Mouse (Mus musculus) Patski (cell line): ENCODE measurements at regions not wholly inside any gene's neighbourhood (a gene's known extent, or its start where the extent isn't known, plus 50 kb on each side); places are given as distances from the start of the nearest gene placed in this dataset.

Experiments used
- ATAC-seq: fragments of 100-300 bp; one replicate; pipeline ENCODE4 v1.8.0; 2021
- CTCF ChIA-PET: fragments of 350-600 bp; sonication (Branson Sonifier 250); formaldehyde crosslinking; loops from one replicate; lab custom pipeline; 2022; ENCODE audit warnings: inconsistent platforms; lab: Charles Lee
- POLR2A ChIA-PET: fragments of 350-600 bp; sonication (Branson Sonifier 250); formaldehyde crosslinking; loops from one replicate; lab custom pipeline; 2022; ENCODE audit warnings: antibody characterized with exemption, inconsistent platforms; lab: Charles Lee
- DNase-seq: peaks from one replicate; pipeline ENCODE4 v3.0.0-alpha.2; 2011; ENCODE audit warnings: low read depth, low spot score
- H3K27me3 ChIP-seq: fragments of 371-371 bp; one replicate; pipeline ENCODE4 v1.5.1; 2021
- CTCF ChIP-seq: fragments of 100-300 bp; IDR thresholded peaks from one replicate; pipeline ENCODE4 v1.5.1; 2021
- in situ Hi-C: fragments of 300-500 bp; cut with MboI; formaldehyde crosslinking; loops from 3 replicates; pipeline ENCODE4 v1.11.1; 2018; ENCODE audit warnings: low pct_unique_long_range_greater_than_20kb, mixed read lengths

DNA sequence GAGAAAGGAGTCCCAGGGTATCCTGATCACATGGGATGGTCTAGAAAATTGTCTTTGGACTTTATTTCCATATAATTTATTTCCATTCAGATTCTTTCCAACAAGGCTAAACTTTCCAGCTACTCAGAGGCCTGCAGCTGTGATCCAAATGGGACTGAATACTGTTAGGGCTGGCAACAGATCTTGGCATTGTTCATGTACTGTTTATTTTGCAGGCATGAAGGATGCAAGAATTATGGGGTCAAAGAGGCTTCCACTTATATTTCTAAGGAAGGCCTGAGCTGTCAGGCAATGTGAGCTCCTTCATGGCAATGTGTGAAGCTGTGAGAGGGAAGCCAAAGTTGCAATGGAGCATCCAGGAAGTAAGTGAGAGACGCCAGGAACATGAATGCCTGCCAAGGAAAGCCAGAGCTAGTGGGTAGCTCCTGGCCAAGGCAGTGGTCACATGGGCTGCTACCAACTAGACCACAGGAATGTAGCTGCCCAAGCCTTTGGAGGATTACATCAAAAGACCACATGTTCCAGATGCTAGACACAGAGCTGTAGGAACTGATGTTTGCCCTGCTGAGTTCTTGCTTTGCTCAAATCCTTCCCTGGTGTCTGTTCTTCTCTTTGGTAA, 261.8 kb upstream of the Sox11 start:
- DNase-seq, result peak; percentile 77
- CTCF ChIA-PET, result no interaction called here
- no peak for TF ChIP-seq CTCF
- POLR2A ChIA-PET, result no interaction called here
- no peaks in the 10 kb centered on the region for H3K27me3 ChIP-seq
- in situ Hi-C loops, result loop anchor here (5.0 to 10.0 kb wide), 2 partner anchors 243 to 831 kb away; no protein-coding TSS in a partner anchor
- ATAC-seq, result peak; percentile 99

GRCm38 (mm10) chr12:27599149-27599548, 256.8 kb upstream of the Sox11 start:
- POLR2A ChIA-PET, result no interaction called here
- peak; percentile 85 for TF ChIP-seq CTCF
- no peak for DNase-seq
- in situ Hi-C loops, result loop anchor here (5.0 to 10.0 kb wide), 2 partner anchors 257 to 1064 kb away; partner anchors contain the start of gene Sox11
- CTCF ChIA-PET, result no interaction called here
- no peak for ATAC-seq
- no peaks in the 10 kb centered on the region for H3K27me3 ChIP-seq

DNA sequence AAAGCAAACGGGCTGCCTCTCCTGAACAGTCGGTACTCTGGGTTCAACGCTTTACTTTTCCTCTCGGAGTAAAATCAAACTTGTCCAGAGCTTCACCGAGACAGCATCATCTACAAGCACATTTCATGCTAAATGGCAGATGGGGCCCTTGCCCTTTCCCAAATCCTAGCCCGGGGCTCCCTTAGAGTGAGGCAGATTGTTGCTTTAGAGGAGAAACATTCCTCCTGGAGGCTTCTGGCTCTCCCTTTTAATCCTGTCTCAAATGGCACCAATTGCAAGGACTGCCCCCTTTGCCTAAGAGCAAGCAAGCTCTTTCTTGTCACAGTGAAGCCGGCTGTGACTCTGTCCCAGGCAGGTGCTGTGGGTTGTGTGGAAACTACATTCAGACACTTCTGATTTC, 255.5 kb upstream of the Sox11 start:
- no peak for DNase-seq
- POLR2A ChIA-PET, result no interaction called here
- in situ Hi-C loops, result loop anchor here (5.0 to 10.0 kb wide), 2 partner anchors 256 to 1063 kb away; partner anchors contain the start of gene Sox11
- CTCF ChIA-PET, result no interaction called here
- H3K27me3 ChIP-seq, result no peaks in the 10 kb centered on the region
- TF ChIP-seq CTCF, result no peak
- no peak for ATAC-seq

DNA sequence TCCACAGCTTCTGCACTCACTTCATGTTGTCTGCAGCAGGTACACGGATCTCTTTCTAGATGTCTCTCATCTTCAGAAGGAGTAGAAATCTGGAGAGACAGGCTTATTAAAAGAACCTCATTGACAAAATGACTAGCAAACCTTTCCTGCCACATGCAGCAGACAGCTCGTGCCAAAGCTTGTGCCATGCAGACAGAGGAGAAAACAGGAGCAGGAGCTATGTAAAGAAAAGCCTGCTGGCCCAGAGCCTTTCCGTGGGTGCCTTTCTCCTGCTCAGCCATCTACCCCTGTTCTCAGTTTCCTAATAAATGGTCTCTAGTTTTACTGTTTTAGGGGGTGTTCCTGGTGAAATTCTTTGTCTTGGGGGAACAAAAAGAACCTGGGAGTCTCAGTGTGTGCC, 254.9 kb upstream of the Sox11 start:
- no peaks in the 10 kb centered on the region for H3K27me3 ChIP-seq
- ATAC-seq (no peak), DNase-seq (no peak)
- ChIA-PET CTCF (no interaction called here), POLR2A (no interaction called here)
- TF ChIP-seq CTCF, result no peak
- in situ Hi-C loops, result loop anchor here (5.0 to 10.0 kb wide), 2 partner anchors 255 to 1063 kb away; partner anchors contain the start of gene Sox11

GRCm38 (mm10) chr12:27595576-27595975, 253.2 kb upstream of the Sox11 start:
- no peak for TF ChIP-seq CTCF
- no peaks in the 10 kb centered on the region for H3K27me3 ChIP-seq
- CTCF ChIA-PET, result no interaction called here
- POLR2A ChIA-PET, result interaction anchor here (0.5 kb wide), 1 partner anchor 774 kb away, joined by 5 read pairs; no protein-coding TSS in a partner anchor
- DNase-seq (no peak), ATAC-seq (no peak)
- in situ Hi-C loops, result loop anchor here (5.0 to 10.0 kb wide), 2 partner anchors 253 to 1061 kb away; partner anchors contain the start of gene Sox11

- POLR2A ChIA-PET, result no interaction called here
- no peak for DNase-seq
- in situ Hi-C loops, result loop anchor here (10.0 kb wide), 1 partner anchor 1059 kb away; no protein-coding TSS in a partner anchor
- no peak for TF ChIP-seq CTCF
- no peak for ATAC-seq
- CTCF ChIA-PET, result no interaction called here
- H3K27me3 ChIP-seq, result no peaks in the 10 kb centered on the region
Measured at GRCm38 (mm10) chr12:27593436-27593835, 251.1 kb upstream of the Sox11 start.

DNA sequence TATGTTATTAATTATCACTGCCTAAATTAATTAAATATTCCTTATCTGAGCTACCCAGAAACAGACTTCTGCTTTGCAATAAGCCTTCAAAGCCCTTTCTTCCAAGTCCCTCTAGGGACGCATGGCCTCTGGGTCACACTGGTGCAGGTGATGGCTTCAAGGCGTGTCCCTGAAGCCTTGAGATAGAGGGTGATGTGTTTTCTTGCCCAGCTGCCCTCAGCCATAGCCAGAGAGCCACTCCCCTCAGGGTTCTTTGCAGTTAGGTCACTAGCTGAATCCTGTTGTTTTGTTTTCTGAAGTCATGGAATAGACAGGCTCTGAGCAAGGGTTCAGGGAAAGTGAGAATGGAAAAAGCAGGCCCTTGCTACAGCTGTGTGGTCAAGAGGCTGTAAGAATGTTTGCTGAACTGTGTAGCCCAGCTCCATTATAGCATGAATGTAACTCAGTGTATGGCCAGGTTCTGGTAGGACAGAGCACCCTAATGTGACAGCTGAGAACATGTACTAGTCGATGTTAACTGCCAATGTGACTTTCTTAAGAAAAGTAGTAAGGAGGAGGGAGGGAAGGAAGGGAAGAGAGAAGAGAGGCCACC, 233.8 kb upstream of the Sox11 start:
- POLR2A ChIA-PET, result no interaction called here
- no peak for TF ChIP-seq CTCF

DNA sequence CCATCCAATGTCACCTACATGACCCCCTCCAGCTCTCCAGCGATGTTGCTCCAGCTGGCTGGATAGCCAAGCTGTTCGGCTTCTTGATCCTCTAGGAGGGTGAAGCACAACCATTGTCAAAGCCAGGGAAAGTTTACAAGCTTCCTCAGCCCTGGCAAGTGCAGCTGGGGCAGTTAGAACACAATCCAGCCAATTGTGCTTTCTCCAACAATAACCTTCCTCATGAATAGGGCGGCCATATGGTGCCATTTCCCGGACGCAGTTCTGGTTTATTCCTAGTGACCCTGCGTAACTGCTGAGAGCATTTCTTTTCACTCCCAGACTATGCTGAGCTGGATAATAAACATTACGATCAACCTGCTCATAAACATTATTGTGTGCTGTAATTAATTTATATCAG, 233.3 kb upstream of the Sox11 start:
- CTCF ChIA-PET, result no interaction called here
- TF ChIP-seq CTCF, result no peak
- DNase-seq (no peak), ATAC-seq (no peak)
- no peaks in the 10 kb centered on the region for H3K27me3 ChIP-seq
- POLR2A ChIA-PET, result no interaction called here
- in situ Hi-C loops, result no loop called here

More for the DNA sequence above, 233.8 kb upstream of the Sox11 start:
- DNase-seq (no peak), ATAC-seq (no peak)
- H3K27me3 ChIP-seq, result no peaks in the 10 kb centered on the region
- in situ Hi-C loops, result no loop called here
- CTCF ChIA-PET, result no interaction called here

DNA sequence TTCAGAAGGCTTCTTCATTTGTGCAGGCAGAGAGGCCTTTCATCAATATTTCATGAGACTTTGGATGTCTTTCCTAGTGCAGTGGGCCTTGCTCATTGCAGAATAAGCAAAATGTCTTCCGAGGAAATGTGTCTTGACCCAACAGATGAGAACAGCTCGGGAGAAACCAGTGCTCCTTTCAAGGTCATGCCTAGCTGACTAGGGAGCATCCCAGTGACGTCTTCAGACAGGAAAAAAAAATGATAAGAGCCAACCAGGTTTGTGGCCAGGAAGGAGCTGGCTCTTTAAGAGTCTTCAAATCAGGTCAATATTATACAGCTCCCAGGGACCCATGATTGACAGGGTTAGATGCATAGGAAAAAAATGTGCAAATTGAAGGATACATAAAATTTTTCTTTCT, 224.9 kb upstream of the Sox11 start:
- DNase-seq (no peak), ATAC-seq (no peak)
- no peak for TF ChIP-seq CTCF
- in situ Hi-C loops, result no loop called here
- H3K27me3 ChIP-seq, result no peaks in the 10 kb centered on the region
- ChIA-PET POLR2A (no interaction called here), CTCF (no interaction called here)

- DNase-seq (no peak), ATAC-seq (no peak)
- POLR2A ChIA-PET, result no interaction called here
- in situ Hi-C loops, result no loop called here
- no peak for TF ChIP-seq CTCF
- CTCF ChIA-PET, result no interaction called here
- no peaks in the 10 kb centered on the region for H3K27me3 ChIP-seq
Measured at GRCm38 (mm10) chr12:27565965-27566507, 223.7 kb upstream of the Sox11 start.
